Mouse (Mus musculus): ENCODE data around the gene Zfp985.
"Not testable (repeated sequence)": the region's sequence is repeated elsewhere in the genome, so short reads cannot be mapped to it uniquely, and the experiment has no call there.

The Zfp985 gene

GRCm38 (mm10) chr4:147605521-147605920, 52.4 kb downstream of the Zfp985 start:
- no peak for DNase-seq (ENCODE audit: low read depth)

DNA sequence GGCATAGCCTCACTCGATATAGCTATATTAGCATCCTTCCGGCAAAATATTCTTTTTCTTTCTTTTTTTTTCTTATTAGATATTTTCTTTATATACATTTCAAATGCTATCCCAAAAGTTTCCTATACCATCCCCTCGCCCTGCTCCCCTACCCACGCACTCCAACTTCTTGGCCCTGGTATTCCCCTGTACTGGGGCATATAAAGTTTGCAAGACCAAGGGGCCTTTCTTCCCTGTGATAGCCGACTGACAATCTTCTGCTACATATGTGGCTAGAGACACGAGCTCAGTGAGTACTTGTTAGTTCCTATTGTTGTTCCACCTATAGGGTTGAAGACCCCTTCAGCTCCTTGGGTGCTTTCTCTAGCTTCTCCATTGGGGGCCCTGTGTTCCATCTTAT, 53.4 kb downstream of the Zfp985 start:
- DNase-seq (ENCODE audit: low read depth) = not testable (repeated sequence)

DNA sequence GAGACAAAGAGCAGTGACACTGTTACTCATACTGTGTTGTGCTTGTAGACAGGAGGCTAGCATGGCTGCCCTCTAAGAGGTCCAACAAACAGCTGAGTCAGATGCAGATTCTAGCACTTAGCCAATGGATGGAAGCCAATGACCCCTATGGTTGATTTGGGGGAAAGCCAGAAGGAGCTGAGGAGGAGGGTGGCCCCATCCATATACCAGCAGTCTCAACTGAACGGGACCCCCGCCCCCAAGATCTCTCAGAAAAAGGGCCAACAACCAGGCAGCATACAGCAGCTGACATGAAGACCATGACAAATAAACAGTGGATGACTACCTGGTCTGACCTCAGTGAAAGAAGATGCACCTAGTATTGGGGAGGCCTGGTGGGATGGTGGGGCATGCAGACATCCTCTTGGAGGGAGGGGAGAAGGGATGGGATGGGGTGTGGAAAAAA, 80.8 kb downstream of the Zfp985 start:
- DNase-seq (ENCODE audit: low read depth) = not testable (repeated sequence)
